Mouse (Mus musculus) adrenal gland, postnatal 25 days (tissue): ENCODE data around the gene Zfp706. TPM values are rescaled to one million over a fixed set of nuclear protein-coding genes. Genes with fewer than 3 reads are reported as not detected.

Experiments
- DNase-seq: peaks from one replicate; pipeline ENCODE4 v3.0.0; 2021; ENCODE audit warnings: mixed read lengths
- long read RNA-seq: library from polyadenylated mRNA; stranded (forward); transcript quantifications from one replicate; pipeline ENCODE4 v2.0.0, GENCODE M21; 2021
- total RNA-seq: library from RNA; stranded (reverse); gene quantifications from 2 replicates; pipeline ENCODE4 v1.2.3, GENCODE M21; 2021

Gene Zfp706
- total RNA-seq: 164 and 201 TPM in 2 replicates
- long read RNA-seq, full-length matches to known transcripts: 261 of 273 reads
- long read RNA-seq, partial matches to known transcripts: 2 of 273 reads
- long read RNA-seq, other reads (novel, unspliced or antisense): 10 of 273 reads

DNA sequence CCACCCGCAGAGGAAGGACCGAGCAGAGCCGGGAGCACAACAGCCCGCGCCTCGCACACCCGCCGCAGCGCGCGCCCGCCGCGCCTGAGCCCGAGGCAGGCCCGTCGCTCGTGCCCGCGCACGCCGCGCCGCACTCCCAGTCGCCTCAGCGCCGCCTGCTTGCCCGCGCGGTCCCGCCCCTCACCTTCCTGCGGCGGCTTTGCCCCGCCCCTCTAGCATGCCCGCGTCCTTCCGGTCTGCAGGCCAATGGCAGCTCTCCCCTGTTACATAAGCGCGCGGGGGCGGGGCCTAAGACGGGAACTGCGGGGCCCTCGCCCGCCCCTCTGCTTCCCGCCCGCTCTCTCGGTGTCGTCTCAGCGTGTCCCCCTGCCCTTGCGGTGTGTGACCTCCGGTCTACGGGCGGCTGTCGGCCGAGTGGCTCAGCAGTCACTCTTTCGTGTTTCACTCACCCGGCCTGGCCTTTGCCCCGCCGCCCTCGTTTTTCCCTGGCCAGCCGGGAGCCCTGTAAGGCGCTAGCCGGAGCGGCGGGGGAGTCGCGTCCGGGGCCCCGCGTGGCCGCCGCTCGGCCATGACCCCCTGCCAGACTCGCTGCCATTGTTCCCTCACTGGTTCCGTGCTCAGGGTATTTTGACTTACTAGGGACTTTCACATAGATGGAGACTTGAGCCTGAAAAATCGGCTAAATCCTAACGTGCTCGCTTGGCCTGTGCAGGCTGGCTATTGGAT, at the start of gene Zfp706:
Gene Zfp706 (minus strand): TSS at position 541 of the 726 bp plus-strand sequence.
- DNase-seq: peak; percentile 99

DNA sequence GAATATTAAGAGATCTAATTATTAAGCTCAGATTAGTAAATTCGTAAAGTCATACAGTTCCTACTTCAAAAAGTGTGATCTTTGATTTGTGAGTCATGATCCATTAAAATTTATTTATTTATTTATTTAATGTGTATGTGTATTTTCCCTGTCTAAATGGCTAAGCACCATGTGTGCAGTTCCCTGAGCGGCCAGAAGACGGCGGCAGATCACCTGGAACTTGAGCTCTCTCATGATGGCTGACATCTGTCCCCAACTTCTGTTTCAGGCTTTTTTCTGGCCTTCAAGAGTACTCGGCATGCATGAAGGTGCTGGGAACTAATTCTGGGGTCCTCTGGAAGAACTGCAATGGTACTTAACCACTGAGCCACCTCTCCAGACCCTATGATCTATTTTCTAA, 47.0 kb upstream of the Zfp706 start:
- DNase-seq: no peak

DNA sequence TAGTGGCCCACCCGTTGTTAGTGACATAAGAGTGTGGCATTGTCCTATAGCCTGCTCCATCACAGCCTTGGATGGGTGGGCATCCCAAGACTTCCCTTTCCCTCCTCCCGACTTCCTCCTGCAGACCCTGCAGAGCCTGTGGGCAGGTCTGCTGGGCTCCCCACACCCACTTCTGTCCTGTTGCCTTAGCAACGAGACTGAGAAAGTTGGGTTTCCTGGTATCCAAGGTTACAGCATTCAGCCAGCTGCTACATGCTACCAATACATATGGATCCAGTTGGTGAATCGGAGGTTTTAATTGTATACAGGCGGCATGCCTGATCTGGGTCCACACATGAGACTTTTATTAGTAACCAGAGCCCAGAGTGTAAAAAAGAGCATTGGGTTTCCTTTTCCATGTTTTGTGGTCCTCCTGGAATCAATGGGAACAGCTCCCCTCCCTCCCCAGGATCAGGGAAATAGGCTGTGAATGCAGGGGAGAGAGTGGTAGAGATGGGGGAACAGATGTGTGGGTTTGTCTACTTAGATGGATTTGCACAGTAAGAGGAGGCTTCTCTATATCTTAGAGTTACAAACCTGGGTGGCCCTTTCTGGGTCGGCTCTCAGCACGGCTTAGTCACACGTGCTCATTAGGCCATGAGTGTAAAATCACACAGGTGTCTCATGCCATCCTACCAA, 45.7 kb upstream of the Zfp706 start:
- no peak for DNase-seq

DNA sequence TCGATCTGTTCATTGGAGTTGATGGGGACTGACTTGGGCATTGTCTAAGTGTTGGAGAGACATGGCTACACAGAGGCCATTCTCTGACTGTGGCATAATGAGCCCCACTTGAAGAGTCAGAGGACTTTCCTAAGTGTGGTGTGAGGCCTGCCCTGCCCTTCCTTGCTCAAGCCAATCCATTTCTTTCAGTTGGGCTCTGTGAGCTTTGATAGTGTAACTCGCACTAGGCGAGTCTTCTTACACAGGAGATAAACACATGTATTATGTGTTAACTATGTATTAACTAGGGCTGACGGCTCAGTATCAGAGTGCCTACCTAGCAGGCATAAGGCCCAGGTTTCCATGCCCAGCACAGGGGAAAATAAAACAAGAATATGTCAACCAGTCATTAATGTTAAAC, 39.8 kb upstream of the Zfp706 start:
- DNase-seq: no peak

DNA sequence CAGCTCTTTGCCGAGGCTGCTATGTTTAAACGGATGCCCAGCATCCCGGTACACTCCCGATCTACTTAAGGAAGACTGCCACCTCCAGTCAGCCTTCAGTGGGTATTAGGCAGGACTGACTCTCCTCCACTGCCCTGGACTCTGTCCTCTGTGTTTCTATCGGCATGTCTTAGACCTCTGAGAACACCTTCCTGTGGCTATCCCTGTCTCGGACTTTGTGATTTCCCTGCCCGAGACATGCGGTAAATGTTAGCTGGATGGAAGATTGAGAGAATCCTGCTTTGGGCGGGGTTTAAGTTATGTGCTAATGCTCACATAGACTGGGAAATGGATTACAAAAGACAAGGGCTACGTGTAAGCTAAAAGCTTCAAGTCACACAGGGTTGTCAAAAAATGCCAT, 39.0 kb upstream of the Zfp706 start:
- no peak for DNase-seq

DNA sequence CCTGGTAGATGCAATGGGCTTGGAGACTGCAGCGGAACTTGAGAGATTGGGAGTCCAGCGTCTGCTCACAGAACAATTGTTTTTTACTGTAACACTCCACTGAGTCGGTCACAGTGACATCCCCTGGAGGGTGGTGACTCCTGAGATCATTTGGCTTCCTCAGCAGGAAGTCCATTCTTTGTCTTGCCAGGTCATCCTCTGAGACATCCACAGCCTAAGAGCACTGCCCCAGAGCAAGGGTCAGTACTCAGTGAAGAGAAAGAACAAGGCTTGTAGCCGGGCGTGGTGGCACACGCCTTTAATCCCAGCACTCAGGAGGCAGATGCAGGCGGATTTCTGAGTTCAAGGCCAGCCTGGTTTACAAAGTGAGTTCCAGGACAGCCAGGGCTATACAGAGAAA, 38.6 kb upstream of the Zfp706 start:
- no peak for DNase-seq

DNA sequence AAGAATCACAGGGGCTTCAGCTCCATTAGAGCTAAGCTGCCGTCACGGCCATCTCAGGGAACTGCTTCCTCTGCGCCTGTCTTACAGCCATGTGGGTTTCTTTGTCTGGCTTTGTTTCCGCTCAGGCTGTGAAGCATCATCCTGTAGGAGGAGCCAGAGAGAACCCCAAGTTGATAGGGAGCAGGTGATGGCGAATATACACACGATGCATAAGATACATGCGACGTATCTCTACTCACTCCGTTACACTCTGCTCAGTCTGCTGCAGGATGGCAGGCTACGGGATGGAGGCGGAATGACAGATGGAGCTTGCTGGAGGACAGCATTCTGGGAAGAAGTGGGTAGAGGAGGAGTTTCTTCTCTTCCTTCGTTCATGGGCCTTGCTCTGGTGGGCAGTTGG, 37.9 kb upstream of the Zfp706 start:
- no peak for DNase-seq

DNA sequence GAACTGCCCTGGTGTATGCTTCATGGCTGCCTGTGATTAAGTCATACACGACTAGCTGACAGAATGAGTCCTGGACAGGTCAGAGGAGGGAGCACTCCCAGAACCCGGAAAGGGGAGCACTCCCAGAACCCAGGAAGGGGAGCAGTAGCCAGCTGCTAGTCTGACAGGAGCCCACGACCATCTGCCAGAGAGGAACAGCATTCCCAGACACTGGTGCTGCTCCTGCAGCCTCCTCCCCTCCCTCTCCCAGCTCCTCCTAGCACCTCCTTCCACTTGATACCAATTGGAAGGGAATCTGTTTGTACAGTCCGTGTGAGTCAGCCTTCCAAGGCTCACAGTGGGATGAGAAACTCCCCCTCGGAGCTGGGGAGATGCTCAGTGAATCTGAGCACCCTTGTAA, 35.0 kb upstream of the Zfp706 start:
- DNase-seq: no peak

DNA sequence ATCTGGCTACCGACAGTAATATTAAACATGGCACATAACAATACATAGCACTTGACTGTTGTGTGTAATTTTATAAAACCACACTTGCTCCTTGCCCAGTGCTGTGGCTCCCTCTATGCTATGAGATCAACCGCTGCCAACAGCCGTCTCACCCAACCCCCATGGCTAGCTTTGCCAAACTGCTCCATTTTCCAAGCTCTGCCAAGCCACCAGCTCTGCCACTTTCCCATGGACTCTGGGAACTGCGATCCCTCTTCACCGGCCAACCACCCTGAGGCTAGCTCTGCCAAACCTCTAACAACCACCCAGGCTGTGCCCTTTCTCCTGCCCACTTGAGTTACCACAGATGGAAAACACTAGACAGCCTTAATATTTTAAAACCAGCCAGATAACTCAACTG, 33.6 kb upstream of the Zfp706 start:
- DNase-seq: peak; percentile 24

DNA sequence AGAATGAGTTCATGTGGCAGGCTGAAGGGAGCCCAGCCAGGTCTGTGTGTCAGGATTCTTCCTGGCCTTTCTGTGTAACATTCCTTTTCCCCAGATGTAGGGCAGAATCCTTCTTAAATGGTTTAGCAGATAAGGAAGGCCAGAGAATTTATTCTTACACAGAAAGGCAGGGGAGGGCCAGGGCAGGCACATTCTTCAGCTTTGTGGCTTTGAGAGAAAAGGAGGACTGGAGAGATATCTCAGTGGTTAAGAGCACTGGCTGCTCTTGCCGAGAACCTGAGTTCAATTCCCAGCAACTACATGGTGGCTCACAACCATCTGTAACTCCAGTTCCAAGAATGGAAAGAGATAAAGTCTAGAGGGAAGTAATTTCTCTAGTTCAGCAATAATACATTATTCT, 31.1 kb upstream of the Zfp706 start:
- DNase-seq: no peak

DNA sequence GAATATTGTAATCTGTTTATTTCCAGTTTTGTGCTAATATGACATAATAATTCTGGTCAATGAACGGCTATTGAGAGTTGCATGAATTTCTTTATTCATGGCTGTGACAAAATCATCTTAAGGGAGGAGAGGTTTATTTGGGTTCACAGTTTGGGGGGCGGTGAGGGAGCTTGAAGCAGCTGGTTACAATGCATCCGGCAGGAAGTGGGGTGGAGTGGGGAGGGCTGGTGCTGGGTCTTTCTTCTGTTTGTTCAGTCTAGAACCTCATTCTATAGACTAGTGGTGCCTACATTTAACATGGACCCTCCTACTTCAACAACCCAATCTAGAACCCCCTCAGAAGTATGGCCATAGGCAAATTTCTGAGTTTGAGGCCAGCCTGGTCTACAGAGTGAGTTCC, 30.1 kb upstream of the Zfp706 start:
- no peak for DNase-seq

DNA sequence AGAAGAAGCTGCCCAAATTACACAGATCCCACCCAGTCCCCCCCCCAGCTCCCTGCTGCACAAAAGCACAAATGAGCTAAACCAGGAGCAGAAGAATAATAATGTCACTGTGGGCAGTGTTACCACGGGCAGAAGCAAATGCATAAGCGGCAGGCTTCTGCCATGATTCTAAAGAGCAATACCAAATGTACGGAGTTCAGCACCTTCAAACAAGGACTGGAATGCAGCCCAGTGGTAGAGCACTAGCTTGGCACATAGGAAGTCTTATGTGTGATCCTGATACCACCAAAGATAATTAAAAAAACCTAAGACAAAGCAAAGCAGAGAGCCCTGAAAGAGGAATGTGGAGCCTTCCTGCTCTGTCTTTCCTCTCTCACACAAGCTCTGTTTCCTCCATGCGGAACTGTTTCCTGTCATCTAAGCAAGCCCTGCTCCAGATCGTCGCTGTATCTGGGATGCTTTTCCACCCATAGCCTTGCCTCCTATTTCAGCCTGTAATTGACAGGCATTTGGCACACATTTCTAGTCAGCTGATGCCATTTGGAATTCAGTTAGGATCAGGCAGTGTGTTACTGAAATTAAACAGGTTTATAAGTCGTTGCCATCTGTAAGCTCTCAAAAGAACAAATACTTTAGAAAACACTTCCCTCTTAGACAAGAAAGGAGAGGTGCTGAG, 29.0 kb upstream of the Zfp706 start:
- no peak for DNase-seq

DNA sequence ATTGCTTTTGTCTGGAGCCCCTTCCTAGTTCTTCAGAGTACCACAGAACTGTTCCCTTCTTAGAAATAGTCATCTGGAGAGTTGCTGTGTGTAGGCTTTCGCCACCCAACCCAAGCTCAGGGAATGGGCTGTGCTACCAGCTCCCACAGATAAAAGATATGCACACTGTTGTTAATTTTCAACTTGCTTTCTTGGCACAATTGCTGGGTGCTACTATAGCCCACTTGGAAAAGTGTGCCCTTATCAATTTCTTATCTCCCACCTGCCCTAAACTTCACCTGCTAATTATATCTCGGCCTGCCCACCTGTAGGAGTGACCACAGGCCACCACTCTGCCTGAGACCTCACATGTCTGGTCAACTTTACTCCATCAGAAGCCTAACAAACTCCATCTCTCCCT, 26.6 kb upstream of the Zfp706 start:
- DNase-seq: no peak

DNA sequence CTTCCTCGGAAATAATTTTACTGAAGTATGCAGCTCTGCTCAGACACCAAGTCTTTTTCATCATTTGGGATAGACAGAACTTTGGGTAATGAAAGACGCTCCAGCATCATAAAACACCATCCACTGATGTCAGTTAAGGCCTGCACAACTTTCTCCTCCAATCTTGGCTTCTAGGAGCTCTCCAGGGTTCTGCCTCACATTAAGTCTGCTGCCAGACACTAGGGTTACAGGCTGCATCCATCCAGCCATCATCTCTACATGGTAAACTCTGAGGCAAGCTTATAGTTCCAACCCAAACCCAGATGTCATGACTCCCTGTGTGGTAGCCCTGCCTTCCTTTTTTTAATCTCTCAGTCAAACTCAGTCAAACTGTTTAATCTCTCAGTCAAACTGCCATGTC, 25.9 kb upstream of the Zfp706 start:
- no peak for DNase-seq

DNA sequence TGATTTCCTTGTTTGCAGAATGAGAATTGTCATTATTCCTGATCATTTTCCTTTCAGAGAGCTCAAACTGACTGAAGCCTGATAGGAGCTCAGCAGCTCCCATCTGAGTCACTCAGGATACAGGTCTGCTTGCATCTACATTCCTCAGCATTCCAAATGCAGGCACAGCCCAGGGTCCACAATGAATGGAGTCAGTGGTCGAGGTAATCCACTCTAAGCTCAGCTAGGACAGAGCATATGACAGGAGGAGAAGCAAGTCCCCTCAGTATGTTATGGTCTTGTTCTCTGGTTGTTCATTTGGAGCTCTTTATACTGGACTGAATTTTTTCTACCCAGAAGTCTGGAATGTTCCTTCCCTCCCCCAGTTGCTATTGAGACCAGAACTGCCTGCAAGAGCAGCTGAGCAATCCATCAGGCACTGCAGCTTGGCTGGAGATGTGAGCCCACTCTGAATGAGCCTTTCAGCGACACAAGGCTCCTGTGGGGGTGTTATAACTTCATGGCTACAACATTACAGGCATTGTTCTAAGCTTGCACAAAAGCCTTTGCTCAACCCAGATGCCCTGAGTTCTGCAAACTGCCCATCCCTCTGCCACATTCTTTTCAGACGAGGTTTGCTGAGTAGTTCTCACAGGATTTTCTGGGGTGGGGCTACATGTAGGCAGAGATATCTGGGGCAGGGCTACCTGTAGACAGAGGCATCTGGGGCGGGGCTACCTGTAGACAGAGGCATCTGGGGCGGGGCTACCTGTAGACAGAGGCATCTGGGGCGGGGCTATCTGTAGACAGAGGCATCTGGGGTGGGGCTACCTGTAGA, 24.0 kb upstream of the Zfp706 start:
- no peak for DNase-seq

DNA sequence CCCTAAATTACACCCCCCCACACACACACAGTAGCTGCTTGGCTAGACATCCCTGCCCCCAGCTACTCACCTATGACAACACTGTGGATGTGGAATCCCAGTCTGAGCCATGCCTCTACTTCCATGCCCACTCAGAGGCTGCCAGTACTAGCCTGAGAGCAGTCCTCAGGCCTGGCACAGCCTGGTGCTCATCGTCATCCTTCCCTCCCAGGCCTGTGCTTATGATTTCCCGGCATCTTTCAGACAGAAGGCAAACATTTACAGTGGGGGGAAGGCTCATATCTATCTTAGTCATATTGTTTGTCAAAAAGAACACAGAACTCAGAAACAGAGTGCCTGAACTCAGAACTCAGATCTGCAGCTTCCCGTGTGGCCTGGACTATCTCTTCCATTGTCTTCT, 23.4 kb upstream of the Zfp706 start:
- DNase-seq: no peak

DNA sequence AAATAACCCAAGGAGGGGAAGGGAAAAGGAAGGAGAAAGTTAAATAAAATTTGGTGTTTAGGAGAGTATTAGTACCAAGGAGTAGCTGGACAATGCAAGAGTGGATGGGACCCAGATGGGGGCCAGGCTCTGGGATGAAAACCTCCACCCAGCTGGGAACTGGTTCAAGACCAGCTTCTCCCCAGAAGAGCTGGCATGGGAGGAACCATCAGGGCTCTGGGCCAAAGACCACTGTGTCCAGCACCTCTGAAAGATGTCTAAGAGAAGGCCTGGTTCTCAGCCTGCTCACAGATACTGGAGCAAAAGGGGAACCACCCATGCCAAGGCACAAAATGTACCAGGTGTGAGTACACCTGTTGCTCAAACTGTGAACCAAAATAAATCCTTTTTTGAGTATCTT, 20.4 kb upstream of the Zfp706 start:
- DNase-seq: no peak

DNA sequence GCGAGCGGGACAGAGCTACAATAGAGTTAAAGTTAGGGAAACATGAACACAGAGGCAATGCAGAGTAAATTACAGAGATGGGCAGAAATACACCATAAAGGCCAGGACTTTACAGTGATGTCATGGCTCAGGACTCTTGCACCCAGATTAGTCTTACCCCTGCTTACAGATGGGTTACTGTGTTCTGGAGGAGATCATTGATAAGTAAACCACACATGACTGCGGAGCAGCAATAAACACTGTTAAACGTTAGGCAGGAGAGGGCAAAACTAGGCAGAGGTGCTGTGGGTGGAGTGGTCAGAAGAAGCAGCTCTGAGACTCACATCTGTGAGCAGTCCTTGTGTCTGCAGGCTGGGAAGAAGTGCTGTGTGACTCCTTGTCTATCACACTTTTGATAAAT, 18.9 kb upstream of the Zfp706 start:
- DNase-seq: no peak

DNA sequence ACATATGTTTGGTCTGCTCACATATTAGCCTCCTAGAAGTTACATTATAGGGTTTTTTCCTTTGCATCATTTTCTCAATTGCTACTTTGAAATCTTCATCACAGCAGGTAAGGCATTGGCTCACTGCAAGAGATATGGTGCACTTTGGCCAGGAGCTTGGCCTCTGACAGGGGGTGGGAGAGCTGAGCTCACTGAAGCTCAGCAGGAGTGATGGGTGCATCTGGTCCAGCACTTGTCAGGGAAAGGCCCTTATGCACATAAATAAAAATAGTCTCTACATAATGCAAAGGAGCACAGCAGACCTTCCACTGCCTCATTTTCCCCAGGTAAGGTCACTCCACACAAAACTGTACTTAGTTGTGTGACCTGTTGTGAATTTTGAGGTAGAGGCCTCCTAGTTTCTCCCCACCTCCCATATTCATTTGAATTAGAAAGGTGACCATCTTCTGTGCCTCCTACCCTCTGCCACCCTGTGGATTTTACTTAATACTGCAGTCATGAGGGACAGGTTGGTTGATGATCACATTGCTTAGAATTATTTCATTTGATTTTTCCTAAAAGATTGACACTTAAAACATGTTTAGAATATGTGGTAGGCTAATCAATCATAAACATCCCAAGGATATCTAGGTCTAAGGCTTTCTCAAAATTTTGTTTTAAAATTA, 13.1 kb upstream of the Zfp706 start:
- DNase-seq: no peak

DNA sequence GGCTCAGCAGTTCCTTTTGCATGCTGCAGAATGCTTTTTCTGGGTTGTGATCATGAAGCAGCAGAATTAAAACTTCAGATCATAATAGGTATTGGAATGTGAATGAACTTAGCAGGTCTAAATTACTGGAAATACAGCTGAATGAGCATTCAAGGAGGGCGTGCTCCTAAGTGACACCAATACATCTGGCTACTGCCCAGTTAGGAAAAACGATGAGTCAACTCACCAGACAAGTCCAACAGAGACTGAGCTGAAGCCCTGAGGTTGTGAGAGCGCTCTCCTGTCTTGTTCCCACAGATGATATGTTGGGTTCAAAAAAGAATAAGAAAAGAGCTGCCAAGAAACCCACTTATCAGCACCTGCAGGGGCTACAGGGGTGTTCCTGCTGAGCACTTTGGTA, 11.9 kb upstream of the Zfp706 start:
- DNase-seq: no peak

DNA sequence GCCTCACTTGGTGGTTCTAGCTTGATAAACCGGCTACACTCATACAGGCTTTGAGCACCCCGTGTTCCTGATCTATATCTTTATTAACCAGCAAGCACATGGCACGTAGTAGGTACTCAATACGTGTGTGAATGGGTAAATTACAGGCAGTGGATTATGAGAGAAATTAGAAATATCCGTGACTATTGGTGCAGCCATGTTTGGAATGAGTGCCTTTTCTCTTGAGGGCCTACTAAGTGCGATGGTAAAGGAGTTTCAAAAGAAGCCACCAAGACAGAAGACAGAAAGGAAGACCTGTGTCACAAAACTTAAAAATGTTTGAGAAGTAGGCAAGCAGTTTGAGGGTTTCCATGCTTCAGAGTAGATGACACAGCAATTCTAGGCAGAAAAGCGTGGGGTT, 4.3 kb upstream of the Zfp706 start:
- no peak for DNase-seq

DNA sequence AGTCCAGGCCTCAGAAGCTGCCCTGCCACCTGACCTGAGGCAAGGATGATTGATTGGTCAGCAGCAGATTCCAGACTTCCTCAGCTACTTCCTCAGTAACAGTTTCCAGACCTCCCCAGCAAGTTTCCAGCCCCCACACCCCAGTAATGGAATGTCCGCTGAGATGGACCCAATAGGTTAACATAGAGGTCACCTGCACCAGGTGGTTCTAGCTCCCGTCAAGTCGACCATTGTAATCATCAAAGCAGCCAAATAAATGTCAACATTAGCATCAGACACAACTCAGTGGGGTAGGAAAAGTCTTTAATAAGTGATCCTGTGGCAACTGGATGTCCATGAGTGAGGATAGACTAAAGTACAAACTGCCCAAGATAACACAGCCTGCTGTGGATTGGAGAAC, 3.7 kb upstream of the Zfp706 start:
- no peak for DNase-seq
